Mouse (Mus musculus) myocyte (in vitro differentiated cells): ENCODE measurements around the gene Stk24. TPM values are rescaled to one million over a fixed set of nuclear protein-coding genes. Genes with fewer than 3 reads are reported as not detected.

Experiments
- H3K27me3 ChIP-seq: one replicate; pipeline ENCODE4 v1.6.1; 2011; ENCODE audit not compliant: control insufficient read depth, insufficient read depth, insufficient read length
- H3K36me3 ChIP-seq: one replicate; pipeline ENCODE4 v1.6.1; 2011; ENCODE audit not compliant: control insufficient read depth, insufficient read depth
- H3K4me2 ChIP-seq: one replicate; pipeline ENCODE4 v1.6.1; 2011; ENCODE audit warnings: low read depth, control low read depth
- H3K4me3 ChIP-seq: one replicate; pipeline ENCODE4 v1.5.1; 2011; ENCODE audit warnings: mild to moderate bottlenecking, control low read depth, moderate library complexity
- H3K79me2 ChIP-seq: one replicate; pipeline ENCODE4 v1.6.1; 2011; ENCODE audit not compliant: control insufficient read depth, insufficient read depth
- H3ac ChIP-seq: one replicate; pipeline ENCODE4 v1.6.1; 2011; ENCODE audit not compliant: control insufficient read depth, insufficient read length
- CEBPB ChIP-seq: IDR thresholded peaks from 2 replicates; pipeline ENCODE4 v1.6.1; 2011; ENCODE audit warnings: mild to moderate bottlenecking, moderate library complexity; ENCODE audit not compliant: poor library complexity, insufficient read depth, severe bottlenecking
- E2F4 ChIP-seq: IDR thresholded peaks from one replicate; pipeline ENCODE4 v1.6.1; 2011; ENCODE audit warnings: mild to moderate bottlenecking, control low read depth, moderate library complexity; ENCODE audit not compliant: insufficient read depth
- MAX ChIP-seq: IDR thresholded peaks from one replicate; pipeline ENCODE4 v1.6.1; 2011; ENCODE audit warnings: low read depth, mild to moderate bottlenecking, control low read depth
- MYOD1 ChIP-seq, 3 experiments: IDR thresholded peaks; one replicate each; pipeline ENCODE4 v1.6.1; 2011; ENCODE audit warnings: control low read depth in 2 of 3, low read depth in 2 of 3, mild to moderate bottlenecking in 2 of 3, moderate library complexity in 1 of 3; ENCODE audit not compliant: insufficient read length in 2 of 3, control insufficient read depth in 1 of 3
- MYOG ChIP-seq, 3 experiments: IDR thresholded peaks; one replicate each; pipeline ENCODE4 v1.6.1; 2011; ENCODE audit warnings: control low read depth in 2 of 3, low read depth in 2 of 3, mild to moderate bottlenecking in 2 of 3; ENCODE audit not compliant: insufficient read length in 2 of 3, control insufficient read depth in 1 of 3, insufficient read depth in 1 of 3
- POLR2A ChIP-seq: IDR thresholded peaks from one replicate; pipeline ENCODE4 v1.6.1; 2011; ENCODE audit warnings: low read depth, mild to moderate bottlenecking, control low read depth, moderate library complexity; ENCODE audit not compliant: insufficient read length
- POLR2AphosphoS2 ChIP-seq: IDR thresholded peaks from one replicate; pipeline ENCODE4 v1.6.1; 2011; ENCODE audit warnings: low read depth, control low read depth; ENCODE audit not compliant: insufficient read length
- REST ChIP-seq: IDR thresholded peaks from one replicate; pipeline ENCODE4 v1.6.1; 2011; ENCODE audit warnings: mild to moderate bottlenecking, control low read depth, moderate library complexity; ENCODE audit not compliant: insufficient read depth, insufficient read length
- SRF ChIP-seq: IDR thresholded peaks from one replicate; pipeline ENCODE4 v1.6.1; 2011; ENCODE audit warnings: low read depth; ENCODE audit not compliant: control insufficient read depth, insufficient read length
- TCF12 ChIP-seq: IDR thresholded peaks from one replicate; pipeline ENCODE4 v1.6.1; 2011; ENCODE audit warnings: mild to moderate bottlenecking, control low read depth; ENCODE audit not compliant: poor library complexity, insufficient read depth, severe bottlenecking
- TCF3 ChIP-seq: IDR thresholded peaks from one replicate; pipeline ENCODE4 v1.6.1; 2011; ENCODE audit warnings: low read depth, control low read depth; ENCODE audit not compliant: insufficient read length
- USF1 ChIP-seq: IDR thresholded peaks from one replicate; pipeline ENCODE4 v1.6.1; 2011; ENCODE audit warnings: low read depth, mild to moderate bottlenecking, control low read depth, moderate library complexity
- polyA plus RNA-seq: library from polyadenylated mRNA; unstranded; fragments of >200 nt; fragmentation: generic; extraction: Trizol; gene quantifications from one replicate; pipeline ENCODE4 v1.2.1, GENCODE M21; 2012; ENCODE audit warnings: missing spikeins

The Stk24 gene
- polyA plus RNA-seq, 1 experiment: 26.9 TPM

DNA sequence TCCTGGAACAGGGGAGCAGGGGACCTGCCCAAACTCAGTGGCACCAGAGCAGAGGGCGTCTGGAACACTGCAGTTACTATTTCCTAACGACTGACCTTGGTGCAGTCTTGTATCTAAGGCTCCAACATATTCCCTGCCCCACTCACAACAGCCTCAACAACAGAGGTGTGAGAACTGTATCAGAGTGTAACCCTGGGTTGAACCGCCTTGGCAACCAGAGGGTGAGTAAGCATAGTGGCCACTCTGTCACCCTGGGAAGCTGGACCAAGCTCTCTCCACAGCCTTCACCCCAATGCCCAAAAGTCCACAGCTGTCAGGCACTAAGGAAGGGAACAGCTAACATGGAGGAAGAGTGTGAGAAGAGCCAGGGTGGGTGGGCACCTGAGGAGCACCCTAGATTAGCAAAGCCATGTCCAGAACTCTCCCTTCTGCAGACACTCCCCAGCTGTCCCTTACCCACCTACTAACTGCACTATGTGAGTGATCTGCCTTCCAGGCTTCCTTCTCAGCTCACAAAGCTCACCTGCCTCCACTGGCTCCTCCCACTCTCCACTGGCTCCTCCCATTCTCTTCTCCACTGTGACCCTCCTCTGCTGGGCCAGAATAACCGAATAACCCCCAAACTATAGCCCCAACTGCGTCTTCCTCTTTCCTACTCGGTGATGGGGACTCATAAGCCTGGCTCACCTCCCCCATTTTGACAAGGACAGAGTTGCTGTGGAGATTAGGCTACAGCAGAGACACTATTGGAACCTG is 69.3 kb downstream of the Stk24 start:
- Histone ChIP-seq H3K4me2 (no peak overlapping the region), H3K36me3 (peaks cover 9% of the 10 kb centered on the region), H3K79me2 (peaks cover 78% of the 10 kb centered on the region), H3K4me3 (no peak overlapping the region), H3K27me3 (no peaks in the 10 kb centered on the region), H3ac (no peak overlapping the region)
- TF ChIP-seq E2F4: no peak
- TF ChIP-seq TCF3: no peak
- no peak for TF ChIP-seq USF1
- TF ChIP-seq SRF: no peak
- TF ChIP-seq REST: no peak

DNA sequence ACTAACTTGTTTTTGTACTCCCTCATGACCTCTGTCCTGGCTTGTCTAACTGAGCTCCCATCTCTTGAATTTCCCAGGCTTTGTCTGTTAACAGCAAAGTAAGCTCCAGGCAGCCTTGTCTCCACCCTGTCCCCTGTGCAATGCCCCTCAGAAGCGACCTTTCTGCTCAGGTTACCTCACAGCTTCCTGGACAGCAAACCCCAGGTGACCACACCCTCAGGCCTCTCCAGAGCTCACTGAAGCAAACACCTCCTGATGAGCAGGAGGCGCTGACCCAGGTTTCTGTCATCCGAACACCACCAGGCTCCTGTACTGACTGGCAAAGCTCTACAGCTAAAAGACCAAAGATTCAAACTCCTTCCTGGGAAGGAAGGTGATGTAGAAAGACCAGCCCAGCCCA is 69.9 kb downstream of the Stk24 start:
- H3K27me3 ChIP-seq: no peaks in the 10 kb centered on the region
- H3K36me3 ChIP-seq: peaks cover 9% of the 10 kb centered on the region
- peaks cover 78% of the 10 kb centered on the region for H3K79me2 ChIP-seq
- H3K4me3 ChIP-seq: no peak overlapping the region
- no peak overlapping the region for H3K4me2 ChIP-seq
- H3ac ChIP-seq: no peak overlapping the region
- no peak for TF ChIP-seq MYOG (IDR thresholded peaks at IDR 0.05; ENCODE audit: control insufficient read depth in 1 of 3, insufficient read depth in 1 of 3, insufficient read length in 2 of 3, low read depth in 2 of 3)
- no peak for TF ChIP-seq POLR2AphosphoS2
- no peak for TF ChIP-seq TCF12
- no peak for TF ChIP-seq MAX
- TF ChIP-seq CEBPB: no peak
- no peak for TF ChIP-seq E2F4
- no peak for TF ChIP-seq POLR2A
- no peak for TF ChIP-seq REST
- no peak for TF ChIP-seq SRF
- no peak for TF ChIP-seq USF1
- TF ChIP-seq TCF3: no peak
- TF ChIP-seq MYOD1 (IDR thresholded peaks at IDR 0.05; ENCODE audit: control insufficient read depth in 1 of 3, insufficient read length in 2 of 3, low read depth in 2 of 3): no peak

DNA sequence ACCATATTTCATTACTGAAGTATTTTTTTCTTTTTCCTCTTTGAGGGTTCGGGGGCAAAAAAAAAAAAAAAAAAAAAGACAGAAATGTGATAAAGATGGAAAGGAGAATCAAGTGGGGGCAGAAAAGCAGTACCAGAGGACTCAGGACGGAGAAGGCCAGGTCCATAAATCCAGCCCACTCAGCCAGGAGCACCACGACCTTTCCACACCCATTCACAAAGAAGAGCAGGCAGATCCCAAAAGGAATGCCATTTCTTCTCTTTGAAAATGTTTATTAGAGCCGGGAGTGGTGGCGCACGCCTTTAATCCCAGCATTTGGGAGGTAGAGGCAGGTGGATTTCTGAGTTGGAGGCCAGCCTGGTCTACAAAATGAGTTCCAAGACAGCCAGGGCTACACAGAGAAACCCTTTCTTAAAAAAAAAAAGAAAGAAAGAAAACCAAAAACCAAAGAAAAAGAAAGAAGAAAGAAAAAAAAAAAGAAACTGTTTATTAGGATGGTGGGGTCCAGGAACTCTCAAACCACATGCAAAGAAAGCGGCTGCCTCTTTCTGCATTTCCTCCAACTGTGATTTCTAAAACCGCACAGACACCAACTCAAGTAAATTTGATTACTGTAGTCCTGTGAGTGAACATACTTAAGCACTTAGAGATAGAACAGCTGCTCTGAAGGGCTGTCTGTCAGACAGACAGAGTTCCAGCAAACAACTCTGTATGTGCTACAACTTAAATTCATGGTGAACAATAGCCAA is 74.3 kb downstream of the Stk24 start:
- no peaks in the 10 kb centered on the region for H3K27me3 ChIP-seq
- no peak overlapping the region for H3K4me3 ChIP-seq
- peaks cover 60% of the 10 kb centered on the region for H3K79me2 ChIP-seq
- H3ac ChIP-seq: no peak overlapping the region
- H3K36me3 ChIP-seq: peaks cover 9% of the 10 kb centered on the region
- TF ChIP-seq USF1 (no peak), TCF3 (no peak), POLR2AphosphoS2 (no peak), TCF12 (no peak), MYOG (IDR thresholded peaks at IDR 0.05; ENCODE audit: control insufficient read depth in 1 of 3, insufficient read depth in 1 of 3, insufficient read length in 2 of 3, low read depth in 2 of 3) (no peak), E2F4 (no peak), REST (no peak), MAX (no peak), POLR2A (no peak)
- H3K4me2 ChIP-seq: no peak overlapping the region

DNA sequence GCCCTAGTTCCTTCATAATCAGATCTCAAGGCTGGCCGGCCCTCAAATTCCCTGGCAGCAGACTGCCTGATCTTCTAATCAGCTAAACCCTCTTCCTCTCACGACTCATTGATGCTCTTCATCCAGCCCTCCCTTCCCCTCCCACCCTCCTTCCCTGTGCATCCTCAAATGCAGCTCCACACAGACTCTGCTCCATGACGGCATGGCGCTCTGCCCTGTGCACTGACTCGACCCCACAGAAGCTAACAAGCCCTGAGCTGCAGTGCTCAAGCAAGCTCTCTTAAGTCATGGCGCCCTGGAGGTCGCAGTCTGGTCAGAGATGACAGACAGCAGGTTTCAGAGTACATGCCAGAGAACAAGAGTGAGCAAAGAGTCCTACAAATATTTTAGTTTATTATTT is 75.3 kb downstream of the Stk24 start:
- Histone ChIP-seq H3K27me3 (no peaks in the 10 kb centered on the region), H3K79me2 (peaks cover 51% of the 10 kb centered on the region), H3K36me3 (peaks cover 18% of the 10 kb centered on the region), H3K4me2 (no peak overlapping the region), H3ac (no peak overlapping the region), H3K4me3 (no peak overlapping the region)
- TF ChIP-seq TCF12: no peak

DNA sequence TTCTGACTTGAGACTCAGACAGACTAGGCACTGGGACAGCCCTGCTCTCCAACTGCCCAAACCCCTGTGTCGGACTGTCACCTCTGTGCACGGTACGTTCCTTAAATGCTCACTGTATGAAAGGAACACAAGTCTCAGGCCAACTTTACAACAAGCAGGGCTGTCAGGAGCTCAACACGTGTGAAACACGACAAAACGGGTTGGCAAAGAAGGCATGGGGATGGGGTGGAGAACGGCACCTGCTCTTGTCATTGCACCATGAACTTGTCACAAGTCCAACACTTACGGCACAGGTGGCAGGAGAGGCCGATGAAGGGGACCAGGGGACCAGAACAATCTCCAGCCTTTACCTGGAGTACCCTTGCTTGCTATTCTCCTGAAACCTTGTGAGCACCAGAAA is 80.7 kb downstream of the Stk24 start:
- Histone ChIP-seq H3K79me2 (peaks cover 16% of the 10 kb centered on the region), H3ac (no peak overlapping the region), H3K27me3 (no peaks in the 10 kb centered on the region), H3K4me3 (no peak overlapping the region), H3K4me2 (no peak overlapping the region), H3K36me3 (peaks cover 16% of the 10 kb centered on the region)
- TF ChIP-seq POLR2A: no peak
- TF ChIP-seq TCF12: no peak
- TF ChIP-seq USF1: no peak
- no peak for TF ChIP-seq MYOD1 (IDR thresholded peaks at IDR 0.05; ENCODE audit: control insufficient read depth in 1 of 3, insufficient read length in 2 of 3, low read depth in 2 of 3)
- TF ChIP-seq POLR2AphosphoS2: no peak
- TF ChIP-seq MYOG (IDR thresholded peaks at IDR 0.05; ENCODE audit: control insufficient read depth in 1 of 3, insufficient read depth in 1 of 3, insufficient read length in 2 of 3, low read depth in 2 of 3): no peak
- no peak for TF ChIP-seq SRF
- no peak for TF ChIP-seq E2F4
- no peak for TF ChIP-seq MAX
